Mouse (Mus musculus) liver, postnatal 0 days (tissue): ENCODE data around the gene Slc39a2.

Experiments
- CTCF ChIP-seq: sonication (generic); IDR thresholded peaks from 2 replicates; pipeline ENCODE4 v1.5.1; 2016; ENCODE audit warnings: antibody characterized with exemption, low read depth
- EP300 ChIP-seq: IDR thresholded peaks from 2 replicates; pipeline ENCODE4 v1.6.1; 2016; ENCODE audit warnings: antibody characterized with exemption, low read depth, mild to moderate bottlenecking

- TF ChIP-seq EP300 (no peak), CTCF (no peak)
Observed at GRCm38 (mm10) chr14:51843882-51844281, 48.8 kb upstream of the Slc39a2 start.
